Mouse (Mus musculus) heart, embryonic 14.5 days (tissue): ENCODE data around the gene Ramp2. TPM values are rescaled to one million over a fixed set of nuclear protein-coding genes. Genes with fewer than 3 reads are reported as not detected.

ENCODE experiments used
- ATAC-seq: fragments of 200-750 bp; cut with Nextera tagmentation; 2 replicates; pipeline ENCODE4 v1.8.0; 2017; ENCODE audit warnings: low read depth, moderate TSS enrichment; ENCODE audit not compliant: insufficient number of reproducible peaks, insufficient read depth, low FRiP score
- H3K27ac ChIP-seq, 2 experiments: fragments of 200-500 bp in 1 of 2; fragments of 300-500 bp in 1 of 2; sonication (generic) in 1 of 2; replicated peaks in 1 of 2; 2 replicates each; pipeline ENCODE4 v1.5.1; 2012 to 2014; ENCODE audit warnings: low read depth in 2 of 2, low read length in 2 of 2, control low read depth in 1 of 2, mild to moderate bottlenecking in 1 of 2, mixed read lengths in 1 of 2; ENCODE audit not compliant: control insufficient read depth in 1 of 2, insufficient read depth in 1 of 2
- H3K27me3 ChIP-seq: fragments of 300-500 bp; sonication (generic); 2 replicates; pipeline ENCODE4 v1.6.1; 2014; ENCODE audit warnings: mild to moderate bottlenecking, low read length, control low read depth; ENCODE audit not compliant: control insufficient read depth, insufficient read depth
- H3K36me3 ChIP-seq: fragments of 300-500 bp; sonication (generic); 2 replicates; pipeline ENCODE4 v1.6.1; 2014; ENCODE audit warnings: mild to moderate bottlenecking, control low read depth, low read length, mixed read lengths; ENCODE audit not compliant: control insufficient read depth, insufficient read depth
- H3K4me1 ChIP-seq, 2 experiments: fragments of 200-500 bp in 1 of 2; fragments of 300-500 bp in 1 of 2; sonication (generic) in 1 of 2; 2 replicates each; pipeline ENCODE4 v1.6.1; 2012 to 2014; ENCODE audit warnings: low read length in 2 of 2, control low read depth in 1 of 2, mixed read lengths in 1 of 2; ENCODE audit not compliant: control insufficient read depth in 2 of 2, insufficient read depth in 2 of 2
- H3K4me2 ChIP-seq: fragments of 300-500 bp; sonication (generic); 2 replicates; pipeline ENCODE4 v1.6.1; 2014; ENCODE audit warnings: mild to moderate bottlenecking, low read length
- H3K4me3 ChIP-seq, 2 experiments: fragments of 200-500 bp in 1 of 2; fragments of 300-500 bp in 1 of 2; sonication (generic) in 1 of 2; 2 replicates each; pipeline ENCODE4 v1.5.1; 2012 to 2014; ENCODE audit warnings: low read length in 2 of 2, mild to moderate bottlenecking in 2 of 2, control low read depth in 1 of 2, low read depth in 1 of 2, moderate library complexity in 1 of 2; ENCODE audit not compliant: control insufficient read depth in 1 of 2, insufficient read depth in 1 of 2
- H3K9ac ChIP-seq: fragments of 300-500 bp; sonication (generic); 2 replicates; pipeline ENCODE4 v1.6.1; 2014; ENCODE audit warnings: mild to moderate bottlenecking, low read length
- H3K9me3 ChIP-seq: fragments of 300-500 bp; sonication (generic); 2 replicates; pipeline ENCODE4 v1.6.1; 2016; ENCODE audit warnings: low read length, control low read depth; ENCODE audit not compliant: control insufficient read depth
- WGBS: fragments of 180-500 bp; shearing (Covaris S2); extraction: QIAGEN DNeasy Blood & Tissue Kit; methylation state at CpG from one replicate; pipeline ENCODE4 v1.1.7; 2014; 5-methylcytosine and 5-hydroxymethylcytosine counted together
- polyA plus RNA-seq: library from polyadenylated mRNA; unstranded; fragments of >200 nt; fragmentation: Nextera tagmentation; extraction: Ambion mirVana; gene quantifications from 2 replicates; pipeline ENCODE4 v1.2.1, GENCODE M21; 2014

Gene Ramp2
- polyA plus RNA-seq, 1 experiment from 2014 or later = 281 TPM

DNA sequence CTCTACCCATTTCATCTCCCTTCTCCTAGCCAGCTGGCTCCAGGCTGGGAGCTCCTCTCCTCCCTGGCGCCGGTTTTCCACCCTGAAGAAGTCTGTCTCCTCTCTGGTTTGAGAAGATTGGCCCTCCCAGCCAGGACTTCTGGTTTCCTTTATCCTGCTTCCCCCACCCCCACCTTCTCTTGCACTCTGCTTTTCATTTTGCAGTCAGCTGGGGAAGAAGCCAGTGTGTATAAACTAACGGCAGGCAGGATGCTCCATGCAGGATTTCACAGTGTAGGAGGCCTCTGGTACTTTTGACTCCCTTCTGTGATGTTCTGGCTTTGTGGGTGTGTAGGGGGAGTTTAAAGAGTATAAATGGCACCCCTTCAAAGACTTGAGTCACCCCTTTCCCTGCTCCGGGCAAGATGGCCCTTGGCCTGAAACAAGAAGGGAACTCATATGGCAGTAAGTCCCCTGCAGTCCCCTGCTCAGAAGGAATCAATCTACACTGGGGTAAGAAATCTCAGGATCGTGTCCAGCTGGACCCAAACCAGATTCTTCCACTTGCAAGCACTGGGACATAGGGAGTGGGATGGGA lies 7.7 kb upstream of the Ramp2 start:
- no peaks in the 10 kb centered on the region for H3K9me3 ChIP-seq
- peak; percentile 73 for ATAC-seq
- no peak overlapping the region for H3K4me3 ChIP-seq
- H3K9ac ChIP-seq = no peak overlapping the region
- H3K4me2 ChIP-seq = no peak overlapping the region
- no peaks in the 10 kb centered on the region for H3K27me3 ChIP-seq
- H3K4me1 ChIP-seq = no peaks in the 10 kb centered on the region; a peak in 1 of 4 replicates
- WGBS = 29% methylated on average over 5 of the region's 5 CpGs
- peak overlapping the region; percentile 54 to 68 for H3K27ac ChIP-seq
- no peaks in the 10 kb centered on the region for H3K36me3 ChIP-seq

DNA sequence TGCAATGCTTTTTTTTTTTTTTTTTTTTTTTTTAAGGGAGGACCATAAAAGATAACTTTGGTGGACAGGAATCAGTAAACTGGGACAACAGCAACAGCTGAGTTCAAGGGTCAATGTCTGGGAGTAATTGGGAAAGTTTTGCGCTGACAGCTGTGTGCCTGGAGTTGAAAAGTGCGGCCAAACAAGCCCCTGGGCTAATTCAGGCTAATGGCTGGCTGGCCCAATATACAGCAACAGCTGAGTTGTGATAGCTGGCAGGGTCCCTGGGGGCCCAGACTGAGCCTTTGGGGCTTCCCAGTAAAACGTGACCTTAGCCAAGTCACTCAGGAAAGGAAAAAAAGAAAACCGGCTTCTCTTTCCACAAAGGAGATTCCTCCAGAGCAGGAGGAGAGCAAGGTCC lies 757 bp upstream of the Ramp2 start:
- H3K4me1 ChIP-seq = peaks cover 0 to 14% of the 10 kb centered on the region in 2 experiments; a peak in 2 of 4 replicates
- no peak for ATAC-seq
- peak overlapping the region; percentile 87 for H3K9ac ChIP-seq
- 25% methylated on average over 4 of the region's 4 CpGs for WGBS
- peak overlapping the region; percentile 90 to 92 for H3K27ac ChIP-seq
- H3K36me3 ChIP-seq = 0 out of 2 replicates have a peak, but pooled peaks cover 5% of the 10 kb centered on the region
- peaks cover 29% of the 10 kb centered on the region for H3K27me3 ChIP-seq
- peak overlapping the region in 1 of 2 experiments; percentile 60; a peak in 2 of 4 replicates for H3K4me3 ChIP-seq
- H3K4me2 ChIP-seq = peak overlapping the region; percentile 78
- no peaks in the 10 kb centered on the region for H3K9me3 ChIP-seq

DNA sequence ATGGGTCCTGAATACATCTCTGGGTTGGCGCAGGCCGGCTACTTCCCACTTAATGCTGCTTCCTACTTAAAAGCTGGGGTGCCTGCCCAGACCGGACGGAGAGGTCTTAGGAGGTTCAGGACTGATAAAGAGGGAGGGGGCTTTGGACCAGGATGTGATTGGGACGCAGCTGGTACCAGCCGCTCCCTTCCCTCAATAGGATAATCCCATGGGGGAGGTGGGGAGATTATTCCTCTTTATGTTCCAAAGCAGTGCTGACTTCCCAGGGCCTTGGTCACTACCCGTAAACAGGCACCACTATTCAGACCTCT lies 829 bp downstream of the Ramp2 start:
- peak overlapping the region; percentile 90 to 92 for H3K27ac ChIP-seq
- 0 out of 2 replicates have a peak, but pooled peaks have one; percentile 26 for ATAC-seq
- H3K36me3 ChIP-seq = 0 out of 2 replicates have a peak, but pooled peaks cover 5% of the 10 kb centered on the region
- H3K9ac ChIP-seq = peak overlapping the region; percentile 87
- peaks cover 0 to 14% of the 10 kb centered on the region in 2 experiments; a peak in 2 of 4 replicates for H3K4me1 ChIP-seq
- H3K27me3 ChIP-seq = peaks cover 29% of the 10 kb centered on the region
- H3K4me2 ChIP-seq = peak overlapping the region; percentile 78
- no peaks in the 10 kb centered on the region for H3K9me3 ChIP-seq
- 3% methylated on average over 7 of the region's 7 CpGs for WGBS
- H3K4me3 ChIP-seq = peak overlapping the region; percentile 60 to 82

GRCm38 (mm10) chr11:101247521-101248030 lies 1.7 kb downstream of the Ramp2 start:
- Histone ChIP-seq H3K4me2 (peak overlapping the region; percentile 78), H3K4me1 (peaks cover 0 to 14% of the 10 kb centered on the region in 2 experiments; a peak in 2 of 4 replicates), H3K36me3 (0 out of 2 replicates have a peak, but pooled peaks cover 5% of the 10 kb centered on the region), H3K4me3 (peak overlapping the region; percentile 60 to 82), H3K27ac (peak overlapping the region; percentile 90 to 92), H3K9me3 (no peaks in the 10 kb centered on the region), H3K27me3 (peaks cover 29% of the 10 kb centered on the region), H3K9ac (peak overlapping the region; percentile 87)
- WGBS = 72% methylated on average over 6 of the region's 6 CpGs
- ATAC-seq = no peak

DNA sequence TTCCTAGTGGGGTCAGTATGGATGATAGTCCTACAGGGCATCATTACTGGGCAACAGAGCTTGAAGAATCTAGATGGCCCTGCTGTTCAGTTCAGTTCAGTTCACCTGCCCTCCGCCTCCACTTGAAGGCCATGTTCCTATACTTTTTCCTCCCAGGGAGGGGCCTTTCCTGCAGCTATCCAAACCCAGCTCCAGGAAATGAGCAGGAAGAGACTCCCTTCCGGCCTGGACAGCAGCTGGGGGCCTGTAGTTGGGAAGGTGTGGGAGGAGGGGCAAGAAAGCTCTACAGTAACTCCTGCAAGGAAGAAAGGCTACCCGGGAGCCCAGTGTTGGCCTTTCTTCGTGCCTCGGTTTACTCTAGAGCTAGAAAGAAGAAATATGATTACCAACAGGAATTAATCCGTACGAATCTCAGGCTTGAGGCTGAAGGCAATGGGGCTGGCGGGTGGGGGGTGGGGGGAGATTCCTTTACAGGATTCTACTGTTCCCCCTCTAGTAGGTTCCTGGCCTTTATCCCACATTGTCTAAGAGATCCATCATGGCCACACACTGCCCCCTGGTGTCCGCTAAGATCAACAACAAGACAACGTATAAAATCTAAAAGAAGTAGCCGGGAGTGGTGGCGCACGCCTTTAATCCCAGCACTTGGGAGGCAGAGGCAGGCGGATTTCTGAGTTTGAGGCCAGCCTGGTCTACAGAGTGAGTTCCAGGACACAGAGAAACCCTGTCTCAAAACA lies 2.6 kb downstream of the Ramp2 start:
- Histone ChIP-seq H3K36me3 (0 out of 2 replicates have a peak, but pooled peaks cover 5% of the 10 kb centered on the region), H3K4me2 (peak overlapping the region; percentile 78), H3K4me1 (peaks cover 0 to 14% of the 10 kb centered on the region in 2 experiments; a peak in 3 of 4 replicates), H3K9ac (peak overlapping the region; percentile 87; the same call in 1 of the 2 replicates), H3K9me3 (no peaks in the 10 kb centered on the region), H3K27ac (peak overlapping the region; percentile 90 to 92), H3K4me3 (peak overlapping the region in 1 of 2 experiments; percentile 60; a peak in 2 of 4 replicates), H3K27me3 (peaks cover 29% of the 10 kb centered on the region)
- ATAC-seq = 0 out of 2 replicates have a peak, but pooled peaks have one; percentile 49
- WGBS = 28% methylated on average over 14 of the region's 14 CpGs

- H3K9me3 ChIP-seq = no peaks in the 10 kb centered on the region
- peaks cover 2 to 23% of the 10 kb centered on the region in 2 experiments for H3K4me1 ChIP-seq
- 69% methylated on average over 2 of the region's 2 CpGs for WGBS
- no peak overlapping the region for H3K27ac ChIP-seq
- no peak overlapping the region for H3K4me2 ChIP-seq
- no peak overlapping the region for H3K9ac ChIP-seq
- H3K4me3 ChIP-seq = no peak overlapping the region
- ATAC-seq = no peak
- H3K27me3 ChIP-seq = peaks cover 19% of the 10 kb centered on the region
- H3K36me3 ChIP-seq = 0 out of 2 replicates have a peak, but pooled peaks cover 5% of the 10 kb centered on the region
Observed at GRCm38 (mm10) chr11:101251031-101251430, 5.2 kb downstream of the Ramp2 start.

DNA sequence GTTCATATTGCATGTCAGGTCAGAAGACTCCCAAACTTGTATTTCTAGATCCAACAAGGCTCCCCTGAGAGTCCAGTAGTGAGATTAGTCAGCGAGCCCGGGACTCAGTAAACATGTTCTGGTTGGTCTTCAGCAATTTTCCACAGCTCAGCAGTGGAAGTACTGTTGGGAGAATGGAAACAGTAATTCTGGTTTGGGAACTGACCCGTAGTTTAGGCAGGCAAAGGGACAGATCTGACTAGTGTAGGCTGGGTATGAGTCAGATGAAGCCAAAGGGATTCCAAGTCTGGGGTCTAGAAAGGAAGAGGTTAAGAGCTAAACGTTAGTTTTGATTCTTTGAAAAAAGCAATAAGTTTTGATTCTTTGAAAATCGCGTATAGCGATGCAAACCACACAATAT lies 7.1 kb downstream of the Ramp2 start:
- Histone ChIP-seq H3K27me3 (peaks cover under 1% of the 10 kb centered on the region; the same call in 1 of the 2 replicates), H3K9me3 (no peaks in the 10 kb centered on the region), H3K4me3 (peak overlapping the region; percentile 77 to 90), H3K27ac (peak overlapping the region; percentile 84 to 90), H3K4me2 (peak overlapping the region; percentile 77), H3K9ac (peak overlapping the region; percentile 92), H3K36me3 (peaks cover 7% of the 10 kb centered on the region), H3K4me1 (peaks cover 6 to 25% of the 10 kb centered on the region in 2 experiments)
- WGBS = 11% methylated on average over 7 of the region's 7 CpGs
- no peak for ATAC-seq
